Mouse (Mus musculus) small intestine, adult 2 months (tissue): Measurements from ENCODE around the gene Tcf23. TPM values are rescaled to one million over a fixed set of nuclear protein-coding genes. Genes with fewer than 3 reads are reported as not detected.

Experiments
- H3K27ac ChIP-seq: fragments of 200-500 bp; 2 replicates; pipeline ENCODE4 v1.5.1; 2012; ENCODE audit warnings: low read depth, low read length, control low read depth, inconsistent platforms; ENCODE audit not compliant: insufficient read depth
- H3K27me3 ChIP-seq: fragments of 200-500 bp; 2 replicates; pipeline ENCODE4 v1.6.1; 2012; ENCODE audit warnings: mild to moderate bottlenecking, moderate library complexity, low read length, inconsistent platforms; ENCODE audit not compliant: control insufficient read depth, insufficient read depth
- H3K36me3 ChIP-seq: fragments of 200-500 bp; 2 replicates; pipeline ENCODE4 v1.6.1; 2012; ENCODE audit warnings: mild to moderate bottlenecking, low read length, control low read depth, inconsistent platforms; ENCODE audit not compliant: control insufficient read depth, insufficient read depth
- H3K4me1 ChIP-seq: fragments of 200-500 bp; 2 replicates; pipeline ENCODE4 v1.6.1; 2012; ENCODE audit warnings: low read length, inconsistent platforms, mixed read lengths; ENCODE audit not compliant: control insufficient read depth, insufficient read depth, insufficient read length
- H3K4me3 ChIP-seq: fragments of 200-500 bp; 2 replicates; pipeline ENCODE4 v1.5.1; 2012; ENCODE audit warnings: low read depth, mild to moderate bottlenecking, control low read depth, inconsistent platforms, low read length, moderate library complexity
- CTCF ChIP-seq: fragments of 200-500 bp; IDR thresholded peaks from 2 replicates; pipeline ENCODE4 v1.5.1; 2012; ENCODE audit warnings: low read depth, mild to moderate bottlenecking, control low read depth, inconsistent platforms, low read length, moderate library complexity, mixed read lengths; ENCODE audit not compliant: insufficient replicate concordance, insufficient read length; ENCODE audit errors: extremely low read depth
- POLR2A ChIP-seq: fragments of 200-500 bp; IDR thresholded peaks from 2 replicates; pipeline ENCODE4 v1.6.1; 2012; ENCODE audit warnings: low read depth, mild to moderate bottlenecking, control low read depth, inconsistent platforms, low read length, moderate library complexity
- WGBS: fragments of 180-500 bp; shearing (Covaris S2); methylation state at CpG from one replicate; pipeline ENCODE4 v1.1.7; 2018; 5-methylcytosine and 5-hydroxymethylcytosine counted together
- polyA plus RNA-seq: library from polyadenylated mRNA; depleted of rRNA; stranded (reverse); fragments of >200 nt; gene quantifications from 2 replicates; pipeline ENCODE4 v1.2.3, GENCODE M21; 2012

Gene Tcf23
- polyA plus RNA-seq, 1 experiment = 0.44 TPM

DNA sequence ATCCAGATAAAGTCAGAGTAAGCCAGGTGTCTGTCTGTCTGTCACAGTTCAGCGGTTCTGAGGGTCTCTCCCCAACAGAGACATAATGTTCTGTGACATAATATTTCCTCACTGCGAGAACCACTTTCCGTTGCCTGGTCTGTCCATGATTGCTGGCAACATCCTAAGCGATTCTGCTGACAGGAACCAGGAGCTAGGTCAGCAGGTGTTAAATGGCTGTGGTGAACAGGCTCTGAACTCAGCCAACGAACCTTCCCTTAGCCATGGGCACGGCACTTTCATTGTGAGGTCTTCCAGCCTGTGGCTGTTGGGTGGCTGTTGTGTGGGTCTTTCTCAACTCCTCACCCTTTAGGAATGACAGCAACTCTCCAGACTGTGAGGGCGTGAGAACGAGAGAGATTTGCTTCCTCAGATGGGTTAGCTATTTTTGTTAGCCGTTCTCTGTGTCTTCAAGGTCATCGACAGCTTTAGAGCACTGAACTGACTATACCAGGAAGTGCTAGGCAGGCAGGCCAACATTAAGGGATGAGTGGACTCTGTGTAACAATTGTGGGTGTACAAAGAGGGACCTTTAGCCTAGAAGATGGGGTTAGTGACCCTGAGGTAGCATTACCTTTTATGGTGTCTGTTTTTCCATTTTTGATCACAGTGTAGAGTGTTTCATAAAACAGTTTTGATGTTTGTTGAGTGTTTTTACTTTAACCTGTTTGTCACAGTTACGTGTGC, 26.6 kb downstream of the Tcf23 start:
- H3K36me3 ChIP-seq = no peaks in the 10 kb centered on the region
- no peak overlapping the region for H3K4me3 ChIP-seq
- no peak for TF ChIP-seq CTCF
- no peak for TF ChIP-seq POLR2A
- H3K27ac ChIP-seq = no peak overlapping the region
- WGBS = 58% methylated on average over 11 of the region's 11 CpGs
- H3K4me1 ChIP-seq = no peaks in the 10 kb centered on the region
- no peaks in the 10 kb centered on the region for H3K27me3 ChIP-seq

GRCm38 (mm10) chr5:30998306-30998705, 29.8 kb downstream of the Tcf23 start:
- no peak overlapping the region for H3K4me3 ChIP-seq
- no peaks in the 10 kb centered on the region for H3K27me3 ChIP-seq
- 31% methylated on average over 5 of the region's 5 CpGs for WGBS
- H3K36me3 ChIP-seq = no peaks in the 10 kb centered on the region
- peaks cover 3% of the 10 kb centered on the region; the same call in 1 of the 2 replicates for H3K4me1 ChIP-seq
- TF ChIP-seq POLR2A (no peak), CTCF (peak; percentile 86; the same call in 1 of the 2 replicates)
- H3K27ac ChIP-seq = no peak overlapping the region

GRCm38 (mm10) chr5:30999324-30999723, 30.9 kb downstream of the Tcf23 start:
- TF ChIP-seq CTCF (no peak), POLR2A (no peak)
- Histone ChIP-seq H3K27ac (no peak overlapping the region), H3K4me3 (no peak overlapping the region), H3K27me3 (no peaks in the 10 kb centered on the region), H3K4me1 (peaks cover 3% of the 10 kb centered on the region; the same call in 1 of the 2 replicates), H3K36me3 (no peaks in the 10 kb centered on the region)
- 65% methylated on average over 5 of the region's 5 CpGs for WGBS

GRCm38 (mm10) chr5:31000122-31000521, 31.7 kb downstream of the Tcf23 start:
- no peaks in the 10 kb centered on the region for H3K27me3 ChIP-seq
- peaks cover 3% of the 10 kb centered on the region; the same call in 1 of the 2 replicates for H3K4me1 ChIP-seq
- TF ChIP-seq CTCF (no peak), POLR2A (no peak)
- 69% methylated on average over 7 of the region's 7 CpGs for WGBS
- no peaks in the 10 kb centered on the region for H3K36me3 ChIP-seq
- H3K4me3 ChIP-seq = no peak overlapping the region
- H3K27ac ChIP-seq = no peak overlapping the region

DNA sequence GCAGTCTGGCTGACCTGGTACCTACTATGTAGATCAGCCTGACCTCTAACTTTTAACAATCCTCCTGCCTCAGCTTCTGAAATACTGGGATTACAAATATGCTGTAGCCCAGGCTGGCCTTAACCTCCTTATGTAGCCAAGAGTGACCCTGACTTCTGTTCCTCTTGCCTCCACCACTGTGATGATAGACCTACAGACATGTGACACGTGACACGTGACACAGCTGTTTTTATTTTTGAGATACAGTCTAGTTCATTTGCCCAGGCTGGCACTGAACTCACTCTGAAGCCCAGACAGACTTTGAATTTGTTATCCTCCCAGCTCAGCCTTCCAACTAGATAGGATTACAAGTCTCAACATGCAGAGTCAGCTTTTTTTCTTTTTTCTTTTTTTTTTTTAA, 32.5 kb downstream of the Tcf23 start:
- 81% methylated on average over 2 of the region's 2 CpGs for WGBS
- Histone ChIP-seq H3K27me3 (no peaks in the 10 kb centered on the region), H3K27ac (no peak overlapping the region), H3K36me3 (no peaks in the 10 kb centered on the region), H3K4me3 (no peak overlapping the region), H3K4me1 (peaks cover 3% of the 10 kb centered on the region; the same call in 1 of the 2 replicates)
- TF ChIP-seq POLR2A (no peak), CTCF (no peak)

- Histone ChIP-seq H3K27ac (no peak overlapping the region), H3K4me1 (peaks cover 3% of the 10 kb centered on the region; the same call in 1 of the 2 replicates), H3K4me3 (no peak overlapping the region), H3K27me3 (no peaks in the 10 kb centered on the region), H3K36me3 (no peaks in the 10 kb centered on the region)
- whole genome bisulfite sequencing = 85% methylated on average over 4 of the region's 4 CpGs
- TF ChIP-seq CTCF = no peak
- no peak for TF ChIP-seq POLR2A
Observed at GRCm38 (mm10) chr5:31001560-31001959, 33.1 kb downstream of the Tcf23 start.

DNA sequence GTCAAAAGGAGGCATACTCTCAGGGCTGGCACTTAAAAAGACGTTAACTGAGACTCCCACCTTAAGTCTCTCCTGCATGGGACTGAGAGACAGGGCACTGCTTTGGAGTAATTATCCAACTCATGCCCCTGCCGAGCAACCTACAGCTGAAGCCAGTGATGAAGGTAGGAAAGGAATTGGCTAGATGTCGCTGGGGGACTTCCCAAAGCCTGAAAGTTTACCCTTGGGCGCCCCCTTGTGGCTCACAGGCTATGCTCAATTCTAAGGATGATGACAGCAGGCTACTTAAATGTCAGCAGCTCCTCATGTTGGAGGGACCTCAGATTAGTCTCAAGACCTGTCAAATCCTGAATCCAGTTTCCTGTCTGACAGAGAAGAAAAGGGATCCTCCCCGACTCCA, 35.7 kb downstream of the Tcf23 start:
- H3K27ac ChIP-seq = no peak overlapping the region
- H3K4me1 ChIP-seq = peaks cover 3% of the 10 kb centered on the region; the same call in 1 of the 2 replicates
- no peaks in the 10 kb centered on the region for H3K36me3 ChIP-seq
- 10% methylated on average over 5 of the region's 5 CpGs for WGBS
- TF ChIP-seq POLR2A = no peak
- peak; percentile 85; the same call in 1 of the 2 replicates for TF ChIP-seq CTCF
- no peaks in the 10 kb centered on the region for H3K27me3 ChIP-seq
- H3K4me3 ChIP-seq = no peak overlapping the region
